Mouse (Mus musculus): ENCODE measurements around the gene Gm17387.

The Gm17387 gene

GRCm38 (mm10) chr7:141028831-141029230, at the start of gene Gm17387:
Gene Gm17387, plus strand, starts transcription at chr7:141029131.
- no peak for DNase-seq (ENCODE audit: low read depth, low spot score)

DNA sequence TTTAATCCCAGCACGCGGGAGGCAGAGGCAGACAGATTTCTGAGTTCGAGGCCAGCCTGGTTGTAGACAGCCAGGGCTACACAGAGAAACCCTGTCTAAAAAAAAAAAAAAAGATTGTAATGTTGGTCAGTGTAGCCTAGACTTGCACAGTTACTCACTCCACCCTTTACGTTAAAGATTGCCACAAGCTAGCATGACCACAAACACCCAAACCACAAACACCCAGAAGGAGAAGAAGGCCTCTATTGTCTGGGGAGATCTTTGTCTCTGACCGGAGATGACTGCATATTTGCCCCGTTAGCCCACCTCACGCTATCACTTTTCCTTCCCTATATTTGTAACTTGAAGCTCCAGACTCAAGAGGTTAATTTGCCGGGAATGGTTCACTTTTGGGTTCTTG, 47.2 kb upstream of the Gm17387 start:
- DNase-seq (ENCODE audit: low read depth, low spot score) = peak; percentile 74

DNA sequence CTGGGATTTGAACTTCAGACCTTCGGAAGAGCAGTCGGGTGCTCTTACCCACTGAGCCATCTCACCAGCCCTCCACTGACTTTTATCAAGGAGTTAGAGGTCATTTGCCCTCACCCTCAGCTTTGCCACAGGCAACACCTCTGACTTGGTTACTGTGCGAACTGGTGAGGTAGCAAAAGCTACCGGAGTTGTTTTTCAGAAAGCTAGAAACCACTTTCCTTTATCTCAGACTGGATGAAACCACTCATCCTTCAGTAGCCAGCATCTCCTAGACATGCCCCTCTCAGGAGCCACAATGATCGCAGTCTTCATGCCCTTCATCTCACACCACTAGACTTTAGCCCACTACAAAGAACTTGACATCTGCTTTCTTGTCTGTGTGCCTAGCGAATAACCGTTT, 46.0 kb upstream of the Gm17387 start:
- peak; percentile 58 for DNase-seq (ENCODE audit: low read depth, low spot score)

DNA sequence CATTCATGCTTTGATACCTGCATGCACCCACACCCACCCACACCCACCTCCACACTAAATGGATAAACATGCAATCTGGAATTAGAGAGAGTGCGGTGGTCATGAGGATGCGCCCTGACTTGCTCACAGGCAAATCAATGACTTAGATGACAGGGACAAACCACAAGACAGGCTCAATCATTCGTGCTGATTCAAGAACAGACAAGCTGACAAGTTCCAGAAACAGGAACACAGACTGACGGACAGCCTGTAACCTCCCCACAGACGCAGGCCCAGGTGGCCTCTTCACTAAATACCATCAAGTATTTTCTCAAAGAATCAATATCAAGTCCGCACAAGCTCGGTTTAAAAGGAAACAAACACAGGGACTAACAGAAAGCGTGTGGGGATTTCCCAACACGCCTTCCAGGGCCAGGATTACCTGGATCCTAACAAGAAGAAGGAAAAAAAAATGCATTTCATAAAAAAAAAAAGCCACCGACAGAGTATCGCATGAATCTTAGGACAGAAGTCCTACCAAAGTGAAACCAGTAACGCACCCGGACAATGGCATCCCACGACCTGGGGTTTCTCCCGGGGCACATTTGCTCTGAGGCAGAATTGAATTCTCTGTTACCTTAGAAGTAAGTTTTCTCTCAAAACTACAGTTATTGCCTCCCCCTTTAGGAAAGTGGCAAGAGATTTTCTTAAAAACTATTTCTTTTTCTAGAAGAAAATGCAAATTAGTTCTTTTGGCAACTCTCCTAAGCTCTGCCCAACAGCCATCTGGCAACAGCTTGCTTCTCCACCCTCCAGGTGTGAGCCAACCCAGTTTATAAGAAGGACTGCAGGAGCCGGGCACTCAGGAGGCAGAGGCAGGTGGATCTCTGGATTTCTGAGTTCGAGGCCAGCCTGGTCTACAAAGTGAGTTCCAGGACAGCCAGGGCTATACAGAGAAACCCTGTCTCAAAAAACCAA, 41.5 kb upstream of the Gm17387 start:
- peak; percentile 44 for DNase-seq (ENCODE audit: low read depth, low spot score)

GRCm38 (mm10) chr7:140989022-140989421, 39.9 kb upstream of the Gm17387 start:
- DNase-seq (ENCODE audit: low read depth, low spot score) = no peak

DNA sequence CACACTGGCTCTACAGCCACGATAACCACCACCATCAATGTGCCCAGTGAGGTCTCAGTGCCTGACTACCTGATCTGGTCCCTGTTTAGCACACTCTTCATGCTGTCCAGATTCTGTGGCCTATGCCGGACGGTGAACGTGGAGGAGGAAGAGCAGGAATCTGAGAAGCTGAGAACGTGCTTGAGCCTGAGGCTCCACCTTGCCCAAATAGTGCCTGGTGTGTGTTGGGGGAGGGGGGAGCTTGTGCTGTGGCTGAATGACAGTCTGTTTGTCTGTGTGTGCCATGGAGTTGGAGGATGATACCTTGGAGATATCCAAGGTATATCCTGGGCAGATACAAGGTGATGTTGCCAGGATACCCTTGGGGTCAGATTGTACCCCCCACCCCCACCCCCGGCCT, 38.7 kb upstream of the Gm17387 start:
- no peak for DNase-seq (ENCODE audit: low read depth, low spot score)

GRCm38 (mm10) chr7:140990622-140991021, 38.3 kb upstream of the Gm17387 start:
- no peak for DNase-seq (ENCODE audit: low read depth, low spot score)

GRCm38 (mm10) chr7:140991117-140991689, 37.7 kb upstream of the Gm17387 start:
- peak; percentile 47 for DNase-seq (ENCODE audit: low read depth, low spot score)

GRCm38 (mm10) chr7:140997817-140998216, 31.1 kb upstream of the Gm17387 start:
- no peak for DNase-seq (ENCODE audit: low read depth, low spot score)

GRCm38 (mm10) chr7:140998853-140999700, 29.9 kb upstream of the Gm17387 start:
- DNase-seq (ENCODE audit: low read depth, low spot score) = peak; percentile 84

DNA sequence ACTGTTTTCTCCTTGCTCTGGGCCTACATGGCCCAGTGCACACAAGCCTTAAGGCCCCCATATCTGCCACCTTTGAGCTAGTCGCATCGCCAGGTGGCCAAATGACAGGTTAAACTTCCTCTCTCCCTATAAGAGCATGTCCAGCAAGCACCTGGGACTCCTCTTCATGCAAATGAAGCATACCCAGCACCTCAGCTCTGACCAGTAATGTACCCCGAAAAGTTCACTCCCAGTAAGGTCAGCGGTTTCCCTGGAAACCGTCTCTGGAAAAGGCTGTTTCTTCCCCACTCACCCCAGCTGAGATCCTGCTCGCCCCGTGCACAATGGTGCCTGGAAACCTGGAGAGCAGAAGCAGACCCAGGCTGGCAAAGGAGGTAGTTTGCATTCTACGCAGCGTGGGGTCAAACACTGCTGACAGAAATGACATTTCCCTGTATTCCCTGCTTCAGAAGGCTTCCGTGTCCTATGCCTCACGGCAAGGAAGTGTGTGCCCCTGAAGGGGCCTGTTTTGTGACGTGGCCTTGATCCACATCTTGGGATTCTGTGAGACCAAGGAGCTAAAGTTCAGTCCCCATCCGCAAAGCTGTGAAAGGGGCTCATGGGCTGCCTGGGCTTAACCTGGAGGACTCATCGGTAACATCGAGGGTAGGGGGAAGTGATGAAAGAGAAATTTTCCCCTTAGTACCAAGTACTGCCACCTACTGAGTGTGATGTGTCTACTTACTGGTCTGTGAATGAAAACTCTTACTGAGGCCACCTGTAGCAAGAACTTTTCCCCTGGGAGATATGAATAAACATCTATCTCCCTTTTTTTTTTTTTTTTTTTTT, 27.8 kb upstream of the Gm17387 start:
- no peak for DNase-seq (ENCODE audit: low read depth, low spot score)

- no peak for DNase-seq (ENCODE audit: low read depth, low spot score)
Measured at GRCm38 (mm10) chr7:141003248-141004010, 25.5 kb upstream of the Gm17387 start.

DNA sequence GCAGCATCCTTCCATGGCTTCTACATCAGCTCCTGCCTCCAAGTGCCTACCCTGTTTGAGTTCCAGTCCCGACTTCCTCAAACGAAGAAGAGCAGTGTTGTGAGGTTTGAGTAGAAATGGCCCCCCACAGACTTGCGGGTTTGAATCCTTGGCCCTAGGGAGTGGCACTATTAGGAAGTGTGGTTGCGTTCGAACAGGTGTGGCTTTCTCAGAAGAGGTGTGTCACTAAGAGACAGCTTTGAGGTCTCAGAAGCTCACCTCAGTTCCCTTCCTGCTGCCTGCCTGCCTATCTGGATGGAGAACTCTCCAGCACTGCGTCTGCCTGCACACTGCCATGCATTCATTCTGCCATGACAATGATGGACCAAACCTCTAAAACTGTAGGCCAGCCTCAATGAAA, 22.5 kb upstream of the Gm17387 start:
- DNase-seq (ENCODE audit: low read depth, low spot score) = peak; percentile 61

GRCm38 (mm10) chr7:141006914-141007313, 22.0 kb upstream of the Gm17387 start:
- DNase-seq (ENCODE audit: low read depth, low spot score) = peak; percentile 20

DNA sequence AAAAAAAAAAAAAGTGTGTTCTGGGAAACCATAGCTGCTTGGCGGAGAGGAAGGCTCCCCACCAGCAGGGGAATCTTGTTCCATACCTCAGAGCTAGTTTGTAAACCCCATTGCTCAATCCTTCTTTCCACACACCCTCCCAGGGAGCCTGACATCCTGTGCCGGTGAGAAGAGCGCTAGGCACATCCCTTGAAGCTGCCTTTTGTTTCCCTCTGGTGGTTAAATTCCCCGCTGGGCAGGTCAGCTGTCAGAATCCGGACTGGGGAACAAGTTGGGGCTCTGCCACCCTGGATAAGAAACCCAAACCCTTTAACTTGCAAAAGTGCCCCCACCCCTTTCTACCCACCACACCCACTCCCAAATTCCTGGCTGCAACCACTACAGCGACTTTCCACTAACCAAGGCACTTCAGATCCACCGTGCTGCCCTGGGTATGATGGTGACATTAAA, 20.6 kb upstream of the Gm17387 start:
- DNase-seq (ENCODE audit: low read depth, low spot score) = peak; percentile 32

DNA sequence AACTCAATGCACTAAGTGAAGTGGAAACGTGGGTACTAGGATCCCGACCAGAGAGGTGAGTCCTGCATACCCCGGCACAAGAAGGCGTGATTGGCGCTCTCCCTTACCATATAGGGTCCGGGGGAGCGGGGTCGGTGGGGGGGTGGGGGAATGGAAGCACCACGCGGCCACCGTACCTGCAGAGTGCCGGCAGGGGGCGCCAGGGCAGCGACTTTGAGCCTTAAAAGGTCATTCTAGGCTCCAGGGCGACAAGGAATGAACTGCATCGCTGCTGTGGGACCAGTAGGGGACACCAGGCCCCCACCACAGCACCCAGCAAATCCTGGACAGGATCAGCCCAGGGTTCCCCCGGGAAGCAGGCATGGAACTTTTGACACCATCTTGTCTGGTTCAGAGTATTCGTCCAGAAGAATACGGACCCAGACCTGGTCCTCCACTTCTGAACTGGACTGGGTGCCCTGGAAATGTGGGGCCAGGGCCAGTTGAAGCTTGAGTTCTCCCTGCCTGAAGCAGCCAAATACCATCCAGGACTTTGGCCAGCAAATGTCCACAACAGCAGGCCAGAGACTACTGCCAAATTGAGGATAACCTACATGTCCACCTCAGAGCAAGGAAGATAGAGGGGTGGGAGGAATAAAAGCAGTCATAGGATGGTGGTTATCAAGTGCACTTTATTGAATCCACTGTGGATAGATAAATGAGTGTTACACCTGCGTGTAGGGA, 19.8 kb upstream of the Gm17387 start:
- DNase-seq (ENCODE audit: low read depth, low spot score) = peak; percentile 75

DNA sequence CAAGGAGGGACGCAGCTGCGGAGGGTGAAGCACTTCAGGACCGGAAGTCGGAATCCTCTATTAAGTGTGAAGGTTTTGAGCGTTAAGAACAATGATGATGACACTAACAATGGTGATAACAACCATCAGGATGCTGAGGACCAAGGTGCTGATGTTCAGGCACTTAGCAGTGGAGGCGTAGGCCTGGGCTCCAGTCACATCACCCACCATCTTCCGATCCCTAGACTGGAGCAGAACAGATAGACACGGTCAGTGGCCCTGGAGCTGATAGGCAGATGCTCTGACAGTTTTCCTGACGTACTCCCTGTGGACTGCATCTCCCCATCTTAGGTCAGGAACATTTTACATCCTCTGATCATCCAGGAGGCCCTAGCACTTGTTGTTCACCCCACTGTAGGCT, 19.3 kb upstream of the Gm17387 start:
- DNase-seq (ENCODE audit: low read depth, low spot score) = no peak

DNA sequence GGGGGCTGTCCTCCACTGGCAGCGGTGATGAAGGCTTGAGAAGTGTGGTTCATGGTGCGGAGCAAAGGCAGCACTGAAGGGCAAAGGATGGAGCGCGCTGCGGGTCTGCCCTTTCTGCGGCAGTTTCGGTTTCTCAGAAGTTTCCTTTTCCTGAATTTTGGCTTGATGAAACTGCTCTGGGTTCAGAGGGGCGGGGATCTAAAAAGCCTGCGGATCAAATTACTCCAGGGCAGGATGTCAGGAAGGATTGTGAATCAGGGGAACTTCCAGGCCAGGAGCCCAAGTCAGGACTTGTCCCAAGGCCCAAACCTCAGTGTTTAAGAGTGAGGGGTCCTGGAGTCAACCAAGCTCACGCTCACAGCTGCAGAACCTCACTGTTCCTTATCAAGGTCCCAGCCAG, 18.3 kb upstream of the Gm17387 start, which contains the start of gene Ifitm3:
TSS of gene Ifitm3 (minus strand) at position 178 of the 400 bp plus-strand sequence.
- DNase-seq (ENCODE audit: low read depth, low spot score) = peak; percentile 32

DNA sequence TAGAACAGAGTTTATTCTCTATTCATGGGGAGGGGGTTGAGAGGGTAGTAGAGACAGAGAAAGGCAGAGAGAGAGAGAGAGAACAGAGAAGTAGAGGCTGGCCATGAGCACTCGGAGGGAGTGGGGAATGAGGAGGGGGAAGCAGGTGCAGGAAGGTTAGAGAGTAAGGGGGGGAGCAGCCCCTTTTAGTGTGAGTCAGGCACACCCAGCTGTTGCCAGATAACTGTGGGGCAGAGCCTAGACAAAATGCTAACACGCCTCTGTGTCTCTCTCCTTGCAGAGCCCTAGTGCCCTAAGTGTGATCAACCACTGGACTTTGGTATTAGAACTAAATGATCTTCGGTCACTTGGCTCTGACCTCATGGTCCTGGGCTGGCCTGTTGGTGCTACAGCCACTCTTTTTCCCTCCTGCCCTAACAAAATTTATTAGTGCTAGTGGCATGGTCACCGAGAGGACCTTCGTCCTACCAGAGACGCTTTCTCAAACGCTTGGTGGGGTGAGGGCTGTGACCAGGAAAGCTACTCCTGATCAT, 17.6 kb upstream of the Gm17387 start:
- no peak for DNase-seq (ENCODE audit: low read depth, low spot score)
